Mouse (Mus musculus) hindbrain, postnatal 0 days (tissue): ENCODE data around the gene Adamts14. TPM values are rescaled to one million over a fixed set of nuclear protein-coding genes. Genes with fewer than 3 reads are reported as not detected.
A peak's percentile ranks its signal among the peaks of the same experiment; 100 is the strongest.

Experiments
- ATAC-seq: fragments of 200-750 bp; cut with Nextera tagmentation; 2 replicates; pipeline ENCODE4 v1.8.0; 2017; ENCODE audit warnings: mild to moderate bottlenecking, moderate TSS enrichment, moderate library complexity
- DNase-seq: peaks from one replicate; pipeline ENCODE4 v3.0.0-alpha.2; 2015; ENCODE audit warnings: low spot score
- H3K27ac ChIP-seq: fragments of 300-500 bp; sonication (generic); 2 replicates; pipeline ENCODE4 v1.5.1; 2014; ENCODE audit warnings: mild to moderate bottlenecking
- H3K27me3 ChIP-seq: fragments of 300-500 bp; sonication (generic); 2 replicates; pipeline ENCODE4 v1.6.1; 2014; ENCODE audit warnings: low read length, mixed read lengths; ENCODE audit not compliant: insufficient read depth
- H3K36me3 ChIP-seq: fragments of 300-500 bp; sonication (generic); 2 replicates; pipeline ENCODE4 v1.6.1; 2014; ENCODE audit warnings: low read length, mixed read lengths; ENCODE audit not compliant: insufficient read depth
- H3K4me1 ChIP-seq: fragments of 300-500 bp; sonication (generic); 2 replicates; pipeline ENCODE4 v1.6.1; 2014; ENCODE audit warnings: antibody characterized with exemption, low read length, mixed read lengths; ENCODE audit not compliant: insufficient read depth
- H3K4me2 ChIP-seq: fragments of 300-500 bp; sonication (generic); 2 replicates; pipeline ENCODE4 v1.6.1; 2014; ENCODE audit warnings: low read depth, mild to moderate bottlenecking, low read length, moderate library complexity, mixed read lengths
- H3K4me3 ChIP-seq: fragments of 300-500 bp; sonication (generic); 2 replicates; pipeline ENCODE4 v1.5.1; 2014; ENCODE audit warnings: low read length
- H3K9ac ChIP-seq: fragments of 300-500 bp; sonication (generic); replicated peaks from 2 replicates; pipeline ENCODE4 v1.6.1; 2014; ENCODE audit warnings: mild to moderate bottlenecking, low read length, moderate library complexity, mixed read lengths
- H3K9me3 ChIP-seq: fragments of 300-500 bp; sonication (generic); 2 replicates; pipeline ENCODE4 v1.6.1; 2016; ENCODE audit warnings: low read length, mixed read lengths
- CTCF ChIP-seq: IDR thresholded peaks from 2 replicates; pipeline ENCODE4 v1.5.1; 2016; ENCODE audit warnings: antibody characterized with exemption, control low read depth, low read depth
- WGBS: fragments of 180-500 bp; shearing (Covaris S2); extraction: QIAGEN DNeasy Blood & Tissue Kit; methylation state at CpG from one replicate; pipeline ENCODE4 v1.1.7; 2014; 5-methylcytosine and 5-hydroxymethylcytosine counted together
- polyA plus RNA-seq: library from polyadenylated mRNA; unstranded; fragments of >200 nt; fragmentation: Nextera tagmentation; extraction: Ambion mirVana; gene quantifications from 2 replicates; pipeline ENCODE4 v1.2.1, GENCODE M21; 2015
- total RNA-seq: library from RNA; depleted of rRNA; stranded (reverse); fragments of >200 nt; gene quantifications from 2 replicates; pipeline ENCODE4 v1.2.3, GENCODE M21; 2014; rRNA removed

The Adamts14 gene
- total and polyA plus RNA-seq, 2 experiments from 2014 or later: 0.36 to 1.8 TPM

DNA sequence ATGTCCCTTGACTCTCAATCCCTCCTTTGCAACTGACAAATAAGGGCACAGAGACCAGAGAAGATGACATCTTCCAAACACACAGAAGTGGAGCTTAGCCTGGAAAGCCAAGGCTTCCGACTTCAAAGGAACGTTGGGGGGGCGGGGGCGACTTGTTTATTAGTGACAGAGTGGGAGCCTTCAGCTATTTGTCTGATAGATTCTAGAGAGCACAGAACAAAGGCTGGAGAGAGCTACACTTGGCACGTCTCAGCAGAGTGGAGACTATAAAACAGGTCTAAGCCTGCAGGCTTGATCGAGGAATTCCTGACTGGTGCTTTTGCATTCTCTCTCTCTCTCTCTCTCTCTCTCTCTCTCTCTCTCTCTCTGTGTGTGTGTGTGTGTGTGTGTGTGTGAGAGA, 122.6 kb downstream of the Adamts14 start:
- Histone ChIP-seq H3K9ac (no peak overlapping the region), H3K4me3 (no peak overlapping the region), H3K4me1 (peaks cover 1% of the 10 kb centered on the region; the same call in 1 of the 2 replicates), H3K27ac (no peak overlapping the region), H3K9me3 (no peaks in the 10 kb centered on the region), H3K27me3 (no peaks in the 10 kb centered on the region), H3K4me2 (no peak overlapping the region), H3K36me3 (no peaks in the 10 kb centered on the region)
- no peak for TF ChIP-seq CTCF
- no peak for ATAC-seq
- WGBS: 44% methylated on average over 6 of the region's 6 CpGs
- DNase-seq: no peak

DNA sequence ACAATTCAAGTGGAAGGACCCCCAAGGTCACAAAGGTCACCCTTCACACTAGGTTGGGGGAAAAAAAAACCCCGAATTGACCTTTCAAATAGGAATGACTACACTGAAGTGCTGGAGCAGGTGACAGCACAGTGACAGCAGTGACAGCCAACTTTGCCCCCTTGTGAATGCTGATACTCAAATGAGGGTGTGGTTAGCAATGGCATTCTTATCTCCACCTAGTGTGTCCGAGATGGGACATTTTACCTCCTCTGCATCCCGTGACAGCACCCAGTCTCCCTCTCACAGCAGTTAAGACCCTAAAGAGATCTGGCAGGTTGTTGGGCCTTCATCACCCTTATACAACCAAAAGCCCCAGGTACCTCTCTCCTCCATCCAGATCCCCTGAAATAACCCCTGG, 123.8 kb downstream of the Adamts14 start:
- TF ChIP-seq CTCF: no peak
- ATAC-seq (no peak), DNase-seq (no peak)
- Histone ChIP-seq H3K27ac (no peak overlapping the region), H3K4me2 (no peak overlapping the region), H3K4me3 (no peak overlapping the region), H3K36me3 (no peaks in the 10 kb centered on the region), H3K9me3 (no peaks in the 10 kb centered on the region), H3K9ac (no peak overlapping the region), H3K27me3 (no peaks in the 10 kb centered on the region), H3K4me1 (peaks cover 6% of the 10 kb centered on the region)
- 83% methylated on average over 3 of the region's 3 CpGs for WGBS

DNA sequence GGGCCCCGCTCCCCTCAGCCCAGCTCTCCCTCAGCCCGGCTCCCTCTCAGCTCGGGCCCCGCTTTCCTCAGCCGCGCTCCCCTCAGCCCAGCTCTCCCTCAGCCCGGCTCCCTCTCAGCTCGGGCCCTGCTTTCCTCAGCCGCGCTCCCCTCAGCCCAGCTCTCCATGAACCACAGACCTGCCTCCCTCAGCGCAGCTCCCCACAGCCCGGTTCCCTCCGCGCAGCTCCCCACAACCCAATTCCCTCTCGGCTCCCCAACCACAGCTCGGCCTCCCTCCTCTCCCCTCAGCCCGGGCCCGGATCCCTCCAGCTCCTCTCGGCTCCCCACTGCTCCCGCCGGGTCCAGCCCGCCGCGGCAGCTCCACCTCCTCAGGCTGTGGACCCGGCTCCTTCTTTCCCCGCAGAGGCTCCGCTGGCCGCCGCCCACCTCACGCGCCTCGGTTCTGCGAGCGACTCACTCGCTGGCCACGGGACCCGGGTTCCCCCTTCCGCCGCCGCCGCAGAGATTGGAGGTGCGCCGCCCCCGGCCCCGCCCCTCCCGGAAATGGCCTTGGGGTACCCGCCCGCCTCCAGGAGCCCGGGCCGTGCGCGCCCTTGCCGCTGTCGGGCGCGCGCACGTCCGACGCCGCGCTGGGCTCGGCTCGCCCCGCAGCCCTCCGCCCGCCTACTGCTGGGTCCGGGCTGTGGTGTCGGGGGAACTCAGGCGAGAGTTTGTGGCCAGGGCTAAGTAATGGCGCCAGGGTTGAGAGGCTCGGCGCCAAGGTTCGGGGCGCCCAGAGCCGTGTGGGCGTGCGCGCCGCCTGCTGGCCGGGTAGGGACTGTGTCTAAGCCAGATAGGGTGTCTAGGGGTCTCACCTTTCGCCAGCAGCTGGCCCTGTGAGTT, 125.8 kb downstream of the Adamts14 start, which contains the start of gene Sgpl1:
Sgpl1 (minus strand) TSS at position 547 of the 884 bp plus-strand sequence.
- no peaks in the 10 kb centered on the region for H3K27me3 ChIP-seq
- H3K4me1 ChIP-seq: peaks cover 6% of the 10 kb centered on the region
- ATAC-seq (peak; percentile 93), DNase-seq (peak; percentile 97)
- peak within 1 kb of the TSS; percentile 71 for H3K9ac ChIP-seq
- no peaks in the 10 kb centered on the region for H3K9me3 ChIP-seq
- WGBS: 1% methylated on average over 79 of the region's 82 CpGs
- H3K4me3 ChIP-seq: peak within 1 kb of the TSS; percentile 74
- TF ChIP-seq CTCF: peak; percentile 76
- peak within 1 kb of the TSS; percentile 86 for H3K27ac ChIP-seq
- no peaks in the 10 kb centered on the region for H3K36me3 ChIP-seq
- peak within 1 kb of the TSS; percentile 86 for H3K4me2 ChIP-seq

Other genes starting within 250 kb of the Adamts14 start
- 22.6 and 36.6 TPM in 2 replicates for gene Pcbd1, start 184.1 kb downstream of the Adamts14 start, total RNA-seq
- 62.9 and 63.3 TPM in 2 replicates for gene Pcbd1, start 184.1 kb downstream of the Adamts14 start, polyA plus RNA-seq
- 52.1 and 57.1 TPM in 2 replicates for gene Sgpl1, start 125.7 kb downstream of the Adamts14 start, total RNA-seq
- gene Sgpl1, start 125.7 kb downstream of the Adamts14 start, polyA plus RNA-seq: 36.1 and 36.8 TPM in 2 replicates
- gene Tbata, start 101.5 kb downstream of the Adamts14 start, total RNA-seq: 1.5 and 1.6 TPM in 2 replicates
- gene Tbata, start 101.5 kb downstream of the Adamts14 start, polyA plus RNA-seq: 4.8 and 6.2 TPM in 2 replicates
- not detected in 2 replicates for gene Prf1, start 24.4 kb upstream of the Adamts14 start, total RNA-seq
- gene Prf1, start 24.4 kb upstream of the Adamts14 start, polyA plus RNA-seq: not detected in 2 replicates
- 34.3 and 36.0 TPM in 2 replicates for gene Pald1, start 110.1 kb upstream of the Adamts14 start, total RNA-seq
- gene Pald1, start 110.1 kb upstream of the Adamts14 start, polyA plus RNA-seq: 21.7 TPM in 2 replicates
- 0.58 and 1.1 TPM in 2 replicates for gene Nodal, start 144.5 kb upstream of the Adamts14 start, total RNA-seq
- 0.33 and 0.43 TPM in 2 replicates for gene Nodal, start 144.5 kb upstream of the Adamts14 start, polyA plus RNA-seq
- gene Eif4ebp2, start 179.2 kb upstream of the Adamts14 start, total RNA-seq: 16.1 and 16.2 TPM in 2 replicates
- gene Eif4ebp2, start 179.2 kb upstream of the Adamts14 start, polyA plus RNA-seq: 34.9 and 35.9 TPM in 2 replicates
- 13.5 and 19.6 TPM in 2 replicates for gene Lrrc20, start 202.4 kb upstream of the Adamts14 start, total RNA-seq
- gene Lrrc20, start 202.4 kb upstream of the Adamts14 start, polyA plus RNA-seq: 9.7 and 10.2 TPM in 2 replicates